Mouse (Mus musculus): ENCODE data around the gene Pla2g2c.

The Pla2g2c gene

DNA sequence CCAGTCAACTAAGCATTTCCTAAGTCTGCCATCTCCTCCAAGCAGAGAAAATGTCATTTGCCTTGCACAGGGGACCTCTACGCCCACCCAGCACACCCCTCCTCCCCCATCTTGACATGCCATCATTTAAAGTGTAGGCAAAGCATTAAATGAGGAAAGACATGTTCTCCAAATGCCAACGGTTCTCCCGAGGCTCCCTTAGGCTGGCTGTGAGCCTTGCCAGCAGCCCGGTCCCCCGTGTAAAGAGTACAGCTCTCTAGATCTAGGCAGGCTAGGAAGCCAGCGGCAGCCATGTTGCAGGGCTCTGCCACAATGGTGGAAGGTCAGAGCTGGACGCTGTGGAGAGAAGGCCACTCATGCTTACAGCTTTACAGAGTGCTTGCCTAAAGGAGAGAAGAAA lies 14.6 kb upstream of the Pla2g2c start:
- DNase-seq (ENCODE audit: low spot score) = peak; percentile 33

DNA sequence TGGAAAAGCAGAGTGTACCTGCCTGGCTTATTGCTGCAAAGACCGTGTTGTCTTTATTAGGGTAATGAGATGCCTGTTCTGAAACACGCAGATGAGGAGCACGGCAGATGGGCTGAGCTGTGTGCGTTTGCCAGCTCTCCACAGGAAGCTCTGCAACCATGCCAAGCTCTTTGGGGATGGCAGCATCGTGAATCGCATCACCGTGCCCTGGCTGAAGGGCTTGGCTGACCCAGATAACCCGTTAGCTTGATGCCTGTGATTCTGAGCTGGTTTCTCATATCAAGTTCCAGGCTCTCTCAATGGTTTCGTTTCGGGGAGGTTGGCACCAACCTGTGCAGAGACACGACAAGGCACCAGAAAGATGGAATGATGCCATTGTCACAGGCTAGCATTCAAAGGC lies 14.0 kb upstream of the Pla2g2c start:
- peak; percentile 39 for DNase-seq (ENCODE audit: low spot score)

DNA sequence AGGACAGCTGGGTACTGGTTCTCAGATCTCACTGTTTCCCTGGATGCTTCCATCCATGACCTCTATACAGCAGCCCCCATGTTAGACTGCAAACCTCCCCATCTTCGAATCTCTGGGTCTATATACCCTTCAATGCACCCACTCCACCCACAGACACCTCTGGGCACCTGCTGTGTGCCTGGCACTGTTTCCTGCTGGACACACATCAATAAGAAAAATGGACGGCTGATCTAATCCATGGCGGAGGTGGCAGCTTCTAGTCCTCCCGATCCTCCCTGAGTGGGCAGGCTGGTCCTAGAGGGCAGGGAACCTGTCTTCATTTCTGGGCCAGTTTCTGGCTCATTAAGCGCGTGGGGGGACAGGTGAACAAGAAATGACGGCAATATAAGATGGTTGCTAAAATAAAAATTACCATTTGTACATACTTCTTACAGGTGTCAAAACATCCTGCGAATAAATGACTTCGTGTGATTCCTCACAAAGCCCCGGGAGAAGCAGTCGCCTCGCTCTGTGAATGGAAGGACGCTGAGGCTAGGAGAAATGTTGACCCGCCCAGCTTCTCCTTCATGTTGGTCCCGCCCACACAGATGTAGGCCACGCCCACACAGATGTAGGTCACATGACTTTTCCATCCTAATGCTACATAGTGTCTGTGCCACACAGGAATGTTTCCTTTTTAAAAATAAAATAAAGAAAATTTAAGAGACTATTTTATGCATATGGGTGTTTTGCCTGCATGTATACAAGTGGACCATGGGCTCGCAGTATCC lies 13.4 kb upstream of the Pla2g2c start:
- DNase-seq (ENCODE audit: low spot score) = no peak

DNA sequence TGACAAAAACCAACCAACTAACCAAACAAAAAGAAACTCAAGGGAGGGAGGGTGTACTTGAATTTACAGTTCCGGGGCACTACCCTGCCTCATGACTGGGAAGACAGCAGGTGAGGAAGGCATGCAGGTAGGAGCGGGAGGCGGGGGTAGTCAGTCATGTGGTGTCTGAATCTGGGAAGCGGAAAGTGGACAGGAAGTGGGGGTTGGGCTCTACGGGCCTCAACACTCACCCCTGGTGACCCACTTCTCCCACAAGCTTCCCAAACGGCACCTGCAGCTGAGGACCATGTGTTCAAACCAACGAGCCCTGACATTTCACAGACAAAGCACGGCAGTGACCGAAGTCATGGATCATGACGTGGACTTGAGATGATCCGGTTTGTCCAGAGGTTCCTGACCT lies 12.5 kb upstream of the Pla2g2c start:
- no peak for DNase-seq (ENCODE audit: low spot score)

DNA sequence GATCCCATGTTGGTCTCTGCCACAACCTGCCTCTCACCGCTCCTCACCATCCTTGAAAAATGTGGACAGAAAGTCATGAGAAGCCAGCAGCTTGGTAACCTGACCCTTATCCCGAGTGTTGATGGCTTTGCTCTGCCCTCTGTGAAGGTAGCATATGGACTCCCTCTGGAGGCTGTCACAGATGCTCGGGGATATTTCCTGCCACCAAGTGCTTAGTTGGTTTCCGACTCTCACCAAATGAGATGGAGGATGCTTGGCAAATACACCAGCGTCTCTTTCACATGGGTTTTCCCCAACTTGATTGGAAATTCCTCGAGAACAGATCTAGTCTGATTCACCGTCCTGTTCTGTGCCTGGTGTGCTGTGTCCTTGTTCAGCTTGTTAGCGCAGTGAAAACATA lies 12.0 kb upstream of the Pla2g2c start:
- DNase-seq (ENCODE audit: low spot score) = no peak

DNA sequence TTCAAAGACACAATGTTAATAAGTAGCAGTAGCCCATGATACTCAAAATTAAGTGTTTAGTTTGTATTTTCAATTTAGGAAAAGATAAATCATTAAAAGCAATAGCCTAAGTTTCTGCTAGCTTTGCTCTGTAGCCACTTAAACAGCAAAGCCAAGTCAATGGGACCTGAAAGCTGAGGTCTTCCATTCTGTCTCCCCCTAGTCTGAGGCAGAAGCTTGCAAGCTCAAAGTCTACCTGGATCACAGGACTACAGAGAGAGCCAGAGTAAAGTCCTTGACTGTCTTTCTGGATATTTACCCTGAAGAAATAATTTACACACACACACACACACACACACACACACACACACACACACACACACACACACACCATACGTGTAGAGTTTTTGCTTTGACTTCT lies 10.4 kb upstream of the Pla2g2c start:
- DNase-seq (ENCODE audit: low spot score) = no peak

DNA sequence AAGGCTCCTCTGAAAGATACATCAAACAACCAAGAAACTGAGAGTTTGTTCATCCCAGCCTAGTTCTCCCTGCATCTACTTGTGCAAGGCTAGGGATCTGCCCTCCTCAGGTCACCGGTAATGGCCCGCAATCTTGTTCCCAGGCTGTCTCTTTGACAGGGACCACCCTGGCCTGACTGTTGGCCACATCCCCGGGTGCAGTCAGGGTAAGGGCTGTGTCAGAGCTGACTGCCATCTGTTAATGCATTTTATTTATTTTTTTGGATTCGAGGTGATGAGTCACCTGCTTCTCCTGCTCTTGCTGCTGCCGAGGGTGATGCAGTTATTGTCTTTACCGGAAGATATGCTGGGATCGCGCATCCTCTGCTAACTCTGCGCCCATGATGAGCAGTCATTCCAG lies 7.9 kb upstream of the Pla2g2c start:
- DNase-seq (ENCODE audit: low spot score) = no peak

DNA sequence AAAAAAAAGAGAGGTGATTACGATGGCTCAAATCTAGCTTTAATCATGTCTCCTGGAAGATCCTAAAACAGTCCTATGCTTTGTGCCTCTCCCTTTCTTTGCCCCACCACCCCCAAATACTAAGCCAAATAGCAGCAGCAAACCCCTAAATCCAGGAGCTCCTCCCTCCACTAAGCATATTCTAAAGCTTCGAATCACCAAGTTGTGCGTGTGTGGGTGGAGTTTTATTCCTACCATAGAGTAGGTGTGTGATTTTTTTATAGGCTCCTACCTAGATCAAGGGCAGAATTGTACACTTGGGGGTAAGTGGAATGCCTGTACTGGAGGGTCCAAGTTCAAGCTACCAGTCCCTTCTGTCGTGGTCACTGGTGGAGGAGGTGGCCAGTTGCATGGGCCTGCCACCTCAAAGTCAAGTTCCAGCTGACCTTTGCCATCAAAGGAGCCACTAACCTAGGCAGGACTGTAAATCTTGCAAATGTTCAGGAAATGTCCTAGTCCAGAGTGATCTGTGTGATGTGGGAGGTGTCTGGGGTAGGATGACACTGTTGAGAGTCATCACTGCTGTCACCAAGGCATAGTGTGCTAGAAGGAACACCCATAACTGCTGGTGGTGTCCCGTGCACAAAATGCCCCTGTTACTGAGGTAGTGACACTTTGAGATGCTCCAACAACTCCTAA lies 5.9 kb upstream of the Pla2g2c start:
- DNase-seq (ENCODE audit: low spot score) = no peak

DNA sequence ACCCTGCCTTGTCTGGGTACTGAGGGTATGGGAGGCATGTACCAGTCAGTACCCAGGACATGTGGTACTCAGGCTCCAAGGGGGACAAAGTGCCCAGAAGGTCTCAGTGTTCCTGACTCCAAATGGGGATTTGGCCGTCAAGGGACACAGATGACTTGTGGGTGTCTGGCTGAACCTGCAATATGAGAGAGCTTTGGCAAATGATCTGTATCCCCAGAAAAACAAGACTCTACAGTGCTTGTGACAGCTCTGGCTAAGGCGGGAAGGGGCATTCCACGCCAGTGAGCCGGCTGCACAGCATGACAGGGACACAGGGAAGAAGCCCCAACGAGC lies 5.4 kb upstream of the Pla2g2c start:
- DNase-seq (ENCODE audit: low spot score) = no peak

DNA sequence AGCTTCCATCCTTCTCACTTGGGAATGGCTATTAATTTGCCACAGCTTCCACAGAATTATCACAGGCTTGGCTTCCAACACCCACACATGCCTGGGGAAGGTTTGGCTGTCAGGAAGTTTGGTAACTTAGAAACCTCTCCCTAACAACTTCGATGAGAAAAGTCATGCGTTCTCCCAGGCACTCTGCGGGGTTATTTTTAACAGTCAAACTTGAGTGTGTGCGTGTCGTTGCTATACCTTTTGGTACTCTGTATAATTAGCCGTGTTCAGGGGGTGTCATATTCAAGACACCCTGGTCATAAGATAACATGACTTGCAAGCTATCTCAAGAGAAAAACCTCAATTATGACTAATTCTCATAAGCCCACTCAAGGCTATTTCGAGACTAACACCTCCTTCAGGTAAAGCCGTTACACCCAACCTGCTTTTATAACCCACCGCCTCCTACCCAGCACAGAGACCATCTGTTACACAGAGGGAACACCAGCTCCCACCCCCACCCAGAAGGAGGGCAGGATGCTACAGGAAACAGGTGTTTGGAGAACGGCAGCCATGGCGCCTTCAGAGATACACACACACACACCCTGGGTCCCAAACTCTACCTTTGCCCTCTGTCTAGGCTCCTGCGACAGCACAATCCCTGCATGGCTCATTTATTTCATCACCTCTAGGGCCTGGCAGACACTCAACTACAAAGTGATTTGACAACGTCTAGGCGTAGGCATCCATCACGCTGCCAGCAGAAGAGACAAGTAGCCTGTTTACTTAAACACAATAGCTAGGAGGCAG lies 905 bp upstream of the Pla2g2c start:
- DNase-seq (ENCODE audit: low spot score) = peak; percentile 52

DNA sequence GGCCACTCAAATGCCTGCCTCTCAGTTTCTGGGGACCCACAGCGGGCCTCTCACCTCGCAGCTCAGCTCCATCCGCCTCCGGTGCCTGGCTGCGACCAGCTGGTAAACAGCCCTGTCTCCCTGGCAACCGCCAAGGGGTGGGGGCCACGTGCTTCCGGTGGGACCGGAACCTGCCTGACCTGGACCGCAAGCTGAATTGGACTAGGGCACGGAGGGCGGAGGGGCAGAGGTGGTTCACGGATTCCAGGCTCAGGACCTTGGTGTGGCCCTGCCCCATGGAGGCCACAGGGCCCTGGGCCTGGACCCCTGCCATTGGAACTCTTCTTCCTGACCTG lies 502 bp downstream of the Pla2g2c start:
- peak; percentile 86 for DNase-seq (ENCODE audit: low spot score)

DNA sequence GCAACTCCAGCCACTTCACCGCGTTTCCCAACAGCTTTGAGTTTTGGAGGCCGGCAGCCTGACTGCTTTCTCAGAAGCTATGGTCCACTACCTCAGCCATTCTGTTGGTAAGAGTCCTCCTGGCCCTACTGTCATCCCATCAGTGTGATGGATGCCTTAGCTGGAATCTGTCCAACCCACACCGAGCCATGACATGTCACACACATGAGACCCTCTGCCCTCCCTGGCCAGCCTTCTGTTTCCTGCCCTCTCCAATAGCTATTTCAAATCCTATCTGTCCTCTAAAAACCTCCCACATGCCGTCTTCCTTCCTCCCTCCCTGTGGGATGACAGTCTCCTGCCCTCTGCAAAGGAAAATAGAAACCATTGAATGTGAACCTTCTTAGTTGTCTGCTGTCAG lies 1.2 kb downstream of the Pla2g2c start:
- DNase-seq (ENCODE audit: low spot score) = no peak

DNA sequence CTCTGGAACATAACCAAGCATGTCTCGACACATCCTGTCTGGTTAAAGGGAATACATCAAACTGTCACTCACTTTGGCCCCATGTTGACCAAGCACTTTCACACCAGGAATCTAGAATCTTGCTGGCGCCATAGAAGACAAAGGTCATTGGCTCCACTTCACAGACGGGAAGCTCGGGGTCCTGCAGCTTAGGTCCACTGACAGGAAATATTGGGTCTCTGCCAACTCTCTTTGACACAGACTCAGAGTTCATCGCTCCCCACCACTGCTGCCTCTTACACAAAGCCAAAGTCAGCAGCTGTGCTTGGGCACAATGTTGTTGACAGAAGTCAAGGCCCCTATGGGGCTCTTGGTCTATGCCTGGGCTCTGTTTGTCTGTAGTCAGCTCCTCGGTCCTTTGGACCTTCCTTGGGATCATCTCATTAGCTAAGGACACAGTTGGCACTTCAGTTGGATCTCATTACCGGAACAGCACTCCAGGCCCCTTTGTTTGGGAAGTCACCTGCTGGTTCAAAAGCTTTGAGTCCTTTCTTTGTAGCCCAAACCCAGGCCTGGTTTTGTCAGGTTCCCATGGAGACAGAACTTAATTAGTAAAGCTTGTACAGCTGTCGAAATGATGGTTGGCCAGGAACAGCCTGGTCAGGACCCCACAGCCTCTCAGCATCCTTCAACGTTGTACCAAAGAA lies 4.6 kb downstream of the Pla2g2c start:
- peak; percentile 63 for DNase-seq (ENCODE audit: low spot score)

DNA sequence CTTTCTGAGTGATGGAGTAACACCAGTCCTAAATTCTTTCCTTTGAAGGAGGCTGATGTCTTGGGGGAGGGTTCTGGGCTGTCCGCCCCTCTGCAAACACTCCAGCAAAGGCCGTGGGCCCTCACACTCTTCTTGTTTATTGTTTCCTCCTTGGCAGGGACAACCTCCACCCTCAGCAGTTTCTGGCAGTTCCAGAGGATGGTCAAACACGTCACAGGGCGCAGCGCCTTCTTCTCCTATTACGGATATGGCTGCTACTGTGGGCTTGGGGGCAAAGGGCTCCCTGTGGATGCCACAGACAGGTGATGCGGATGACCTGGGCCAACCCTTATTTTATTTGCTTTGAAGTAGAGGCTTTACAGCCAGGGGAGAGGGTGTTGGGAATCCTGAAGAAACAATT lies 9.5 kb downstream of the Pla2g2c start:
- DNase-seq (ENCODE audit: low spot score) = no peak

DNA sequence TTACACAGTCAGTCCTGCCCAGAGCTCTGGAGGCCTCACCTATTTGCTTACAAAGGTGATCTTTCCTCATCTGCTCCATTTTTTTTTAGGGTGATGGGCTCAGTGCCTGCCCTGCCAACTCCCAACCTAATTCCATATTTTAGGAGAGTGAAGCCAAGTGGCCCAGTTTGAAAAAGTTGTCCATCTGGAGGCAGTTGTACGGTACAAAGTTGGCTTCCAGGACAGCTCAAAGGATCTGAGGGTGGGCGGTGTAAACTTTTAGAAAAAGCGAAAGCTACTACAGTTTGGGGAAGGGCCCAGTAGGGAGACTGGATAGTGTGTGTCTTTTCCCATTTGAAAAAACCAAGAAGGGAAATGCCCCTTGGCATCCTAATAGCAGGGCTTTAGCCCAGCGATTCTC lies 10.3 kb downstream of the Pla2g2c start:
- no peak for DNase-seq (ENCODE audit: low spot score)

DNA sequence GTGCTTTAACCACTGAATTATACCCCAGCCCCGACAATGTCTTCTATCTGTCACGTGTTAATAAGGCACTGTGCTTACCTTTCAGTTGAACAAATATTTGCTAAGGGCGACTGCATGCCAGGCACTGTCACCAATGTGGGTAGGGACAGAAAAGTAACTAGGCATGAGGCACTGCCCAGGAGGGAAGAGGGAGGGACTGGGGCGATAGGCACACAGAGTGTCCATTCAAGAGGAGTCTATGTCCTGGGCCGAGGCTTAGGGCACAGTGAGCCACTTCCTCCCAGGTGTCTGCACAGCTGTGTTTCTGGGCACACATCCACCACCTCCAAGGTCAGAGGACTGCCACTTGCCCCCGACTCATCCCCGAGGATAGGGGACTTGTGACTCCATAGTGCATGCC lies 12.4 kb downstream of the Pla2g2c start, which contains the start of gene Ubxn10:
Ubxn10 (minus strand) TSS at position 137 of the 400 bp plus-strand sequence.
- DNase-seq (ENCODE audit: low spot score) = no peak

DNA sequence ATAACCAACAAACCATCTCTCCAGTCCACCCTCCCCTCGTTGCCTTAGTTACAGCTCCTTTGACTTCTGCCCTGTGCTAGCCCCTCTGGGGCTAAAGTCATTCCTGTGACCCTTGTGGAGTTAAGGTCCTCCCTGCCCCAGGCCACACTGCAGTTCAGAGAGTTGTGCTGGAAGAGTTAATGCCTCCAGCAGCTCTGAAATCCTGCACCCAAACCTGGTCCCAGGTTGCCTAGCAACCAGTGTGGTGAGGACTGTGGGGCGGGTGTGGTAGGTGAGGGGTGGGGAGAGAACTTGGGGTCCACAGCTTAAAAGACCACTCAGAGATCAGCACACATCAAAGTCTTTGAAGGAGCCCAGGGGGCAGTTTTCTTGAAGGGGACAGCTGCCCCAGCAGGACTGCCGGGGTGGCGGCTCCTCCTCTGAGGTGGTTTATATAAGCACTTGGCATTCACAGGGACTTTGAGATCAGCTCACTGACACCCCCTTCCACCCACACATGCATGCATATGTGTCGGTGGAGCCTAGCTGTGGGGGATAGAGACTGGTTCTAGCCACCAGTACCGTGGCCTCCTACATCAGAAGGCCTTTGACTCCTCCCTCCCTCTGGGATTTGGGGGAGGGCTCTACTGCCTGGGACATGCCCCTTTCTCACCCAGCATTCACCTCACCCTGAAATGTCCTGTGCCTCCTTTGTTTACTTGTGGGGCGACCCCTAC lies 14.7 kb downstream of the Pla2g2c start:
- no peak for DNase-seq (ENCODE audit: low spot score)

DNA sequence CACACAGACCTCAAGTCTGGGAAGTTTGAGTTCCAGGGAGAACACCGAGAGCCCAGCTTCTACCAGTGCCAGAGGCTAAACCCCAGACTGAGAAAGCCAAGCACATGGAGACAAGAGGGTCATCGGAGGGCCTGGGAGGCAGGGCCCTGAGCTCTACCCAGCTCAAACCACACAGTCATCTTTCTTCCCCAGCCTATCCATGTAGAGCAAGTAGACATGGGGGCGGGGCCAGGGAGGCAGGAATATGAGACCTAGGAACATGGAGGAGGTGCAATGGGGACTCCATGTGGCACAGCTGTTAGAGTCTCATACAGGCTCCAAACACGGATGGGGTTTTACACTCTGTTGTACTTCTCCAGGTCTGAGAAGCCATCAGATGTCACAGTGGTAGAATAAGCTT lies 21.3 kb downstream of the Pla2g2c start:
- peak; percentile 54 for DNase-seq (ENCODE audit: low spot score)

DNA sequence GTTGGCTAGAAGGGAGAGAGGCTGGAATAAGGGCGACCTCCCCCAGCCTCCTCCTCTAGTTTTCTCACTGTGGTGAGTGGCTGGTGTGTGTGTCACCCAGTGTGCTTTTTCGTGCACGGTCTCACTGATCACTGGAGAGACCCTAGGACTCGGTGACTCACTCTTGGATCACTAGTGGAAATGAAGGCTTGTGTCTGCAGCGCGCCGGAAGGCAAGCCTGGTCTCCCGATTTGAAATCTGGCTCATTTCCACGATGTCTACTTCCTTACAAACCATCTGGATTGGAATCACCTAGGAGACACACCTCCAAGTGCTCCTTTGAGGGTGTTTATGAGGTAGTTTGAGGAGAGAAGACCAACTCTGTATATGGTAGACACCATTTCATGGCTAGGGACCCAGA lies 22.3 kb downstream of the Pla2g2c start:
- DNase-seq (ENCODE audit: low spot score) = no peak

DNA sequence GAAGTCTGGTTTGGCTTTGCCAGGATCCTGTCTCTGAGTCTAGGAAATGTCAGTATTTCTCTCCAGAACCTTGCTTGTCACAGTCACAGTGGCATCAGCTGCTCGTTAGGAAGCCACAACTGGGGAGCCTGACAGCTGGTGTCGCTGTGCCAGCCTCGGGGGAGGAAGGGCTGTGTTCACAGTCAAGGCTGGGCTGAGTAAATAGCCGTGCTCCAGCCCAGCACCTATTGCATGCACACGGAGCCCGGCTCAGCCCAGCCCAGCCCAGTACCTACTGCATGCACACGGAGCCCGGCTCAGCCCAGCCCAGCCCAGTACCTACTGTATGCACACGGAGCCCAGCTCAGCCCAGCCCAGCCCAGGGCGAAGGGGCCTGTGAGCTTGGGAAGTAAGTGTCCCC lies 23.3 kb downstream of the Pla2g2c start:
- no peak for DNase-seq (ENCODE audit: low spot score)

DNA sequence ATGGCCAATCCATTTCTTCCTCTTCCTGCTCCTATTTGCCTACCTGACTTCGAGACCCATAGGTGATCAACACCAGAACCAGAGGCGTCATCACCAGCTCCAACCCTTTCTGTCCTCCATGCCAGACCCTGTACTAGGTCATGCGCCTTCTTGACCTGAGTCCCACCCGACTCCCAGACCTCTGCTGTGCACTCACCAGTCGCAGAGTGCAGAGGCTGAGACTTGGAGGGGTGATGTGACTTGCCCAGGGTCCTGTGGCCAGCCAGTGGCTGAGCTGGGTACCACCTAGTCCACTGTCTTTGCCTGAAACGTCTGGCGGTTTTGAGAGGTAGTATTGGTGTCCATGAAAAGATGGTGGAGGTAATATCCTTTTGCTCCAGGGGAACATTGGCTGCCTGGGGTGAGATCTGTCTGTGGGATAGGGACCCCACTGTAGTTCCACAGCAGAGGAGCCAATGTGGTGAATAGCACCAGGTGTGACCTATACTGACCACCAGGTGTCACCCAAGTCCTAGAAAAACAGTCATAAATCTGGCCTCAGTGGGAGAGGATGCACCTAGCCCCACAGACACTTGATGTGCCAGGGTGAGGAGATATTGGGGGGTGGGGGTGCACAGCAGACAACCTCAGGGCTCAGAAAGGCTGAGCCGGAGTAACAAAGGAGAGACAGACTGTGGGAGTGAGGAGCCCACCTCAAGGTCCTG lies 23.9 kb downstream of the Pla2g2c start:
- peak; percentile 62 for DNase-seq (ENCODE audit: low spot score)

Measured in MN1 (cell line).